Mouse (Mus musculus) heart, adult 11 months (tissue): ENCODE results near the gene Bptf.
"Not testable (repeated sequence)": the region's sequence is repeated elsewhere in the genome, so short reads cannot be mapped to it uniquely, and the experiment has no call there.

Source experiments
- DNase-seq: peaks from one replicate; pipeline ENCODE4 v3.0.0; 2022

The Bptf gene

DNA sequence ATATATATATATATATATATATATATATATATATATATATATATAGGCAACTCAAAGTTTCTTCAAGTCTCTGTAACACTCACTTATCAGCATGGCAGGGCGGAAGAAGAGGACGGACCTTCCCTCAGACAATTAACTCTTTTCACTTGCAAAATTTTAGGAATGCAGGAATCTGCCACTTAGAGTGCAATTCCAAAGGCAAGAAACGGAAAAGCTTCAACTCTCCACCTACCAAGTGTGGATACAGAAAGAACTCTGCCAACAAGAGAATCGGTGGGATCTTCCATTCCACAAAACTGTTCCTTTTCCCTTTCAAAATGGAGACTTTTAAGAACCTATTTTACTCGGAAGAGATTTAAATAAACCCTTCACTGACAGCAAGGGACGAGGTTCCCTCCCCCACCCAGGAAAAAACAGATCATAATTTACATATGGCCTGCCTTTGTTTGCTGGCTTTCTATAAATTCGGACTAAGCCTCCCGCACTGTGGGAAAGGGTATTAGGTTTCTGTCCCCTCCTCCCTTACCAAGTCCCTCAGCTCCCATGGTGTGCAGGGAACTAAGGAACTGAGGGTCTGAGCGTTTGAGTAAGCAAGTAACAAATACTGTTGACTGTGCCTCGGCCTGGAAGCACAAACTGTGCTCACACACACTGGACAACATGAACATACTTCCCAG lies 17.9 kb downstream of the Bptf start:
- no peak for DNase-seq

DNA sequence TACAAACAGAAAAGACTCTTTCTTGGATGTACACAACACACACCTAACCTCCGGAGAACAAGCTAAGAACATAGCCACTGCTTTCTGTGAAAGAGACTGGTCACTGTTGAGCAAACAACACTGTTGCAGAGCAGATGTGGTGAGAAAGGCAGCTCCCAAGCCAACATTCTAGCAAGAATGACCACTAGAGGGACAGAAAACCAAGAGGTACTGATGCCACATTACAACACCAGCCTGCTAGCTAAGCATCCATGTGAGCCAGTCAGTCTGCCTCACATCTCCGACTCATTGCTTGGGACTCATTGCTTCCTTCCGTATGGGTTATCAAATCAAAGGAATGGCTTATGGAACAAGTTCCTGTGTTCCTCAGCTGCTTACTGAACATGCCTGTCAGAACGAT lies 18.8 kb downstream of the Bptf start:
- peak; percentile 91 for DNase-seq

DNA sequence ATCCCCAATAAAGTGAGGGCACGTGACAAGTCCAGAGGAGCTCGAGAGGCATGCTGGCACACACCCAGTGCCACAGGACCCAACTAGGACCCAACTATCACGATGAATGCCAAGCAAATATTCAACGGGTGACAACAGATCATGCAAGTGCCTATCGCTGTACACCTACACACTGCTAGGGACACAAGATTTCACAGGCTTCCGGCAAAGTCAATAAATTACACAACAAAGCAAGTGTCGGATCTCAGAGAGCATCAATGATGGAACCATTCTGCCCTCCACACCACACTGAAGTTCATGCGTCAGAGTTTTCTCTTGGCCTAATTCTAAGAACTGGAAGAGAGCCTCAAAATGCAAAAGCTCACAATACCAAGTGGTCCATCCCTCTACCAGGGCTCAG lies 22.3 kb downstream of the Bptf start:
- DNase-seq: no peak

DNA sequence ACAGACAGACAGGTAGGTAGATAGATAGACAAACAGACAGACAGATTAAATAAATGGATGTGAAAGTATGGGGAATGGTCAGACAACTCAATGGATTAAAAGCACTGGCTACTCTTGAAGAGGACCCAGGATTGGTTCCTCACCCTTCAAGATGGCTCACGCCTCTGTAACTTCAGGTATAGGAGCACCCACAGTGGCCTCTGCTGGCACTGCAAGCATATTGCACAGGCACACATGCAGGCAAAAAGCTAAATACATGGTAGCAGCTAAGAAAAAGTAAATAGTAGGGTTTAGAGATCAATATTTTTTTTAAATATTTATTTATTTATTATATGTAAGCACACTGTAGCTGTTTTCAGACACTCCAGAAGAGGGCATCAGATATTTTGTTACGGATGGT lies 23.0 kb downstream of the Bptf start:
- DNase-seq: no peak

DNA sequence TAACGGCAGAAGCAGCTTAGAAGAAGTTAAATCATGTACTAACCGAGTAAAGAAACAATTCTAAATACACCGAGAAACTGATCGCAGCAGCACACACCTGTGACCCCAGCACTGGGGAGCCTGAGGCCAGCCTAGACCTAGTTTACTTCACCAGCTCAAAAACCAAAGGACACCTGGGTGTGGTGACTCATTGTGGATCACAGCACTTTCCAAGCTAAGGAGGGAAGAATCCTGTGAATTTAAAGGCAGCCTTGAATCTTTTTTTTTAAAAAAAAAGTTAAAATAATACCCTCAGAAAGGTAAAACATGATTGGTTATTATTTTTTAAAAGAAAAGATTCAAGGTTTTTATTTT lies 24.2 kb downstream of the Bptf start:
- DNase-seq: no peak

DNA sequence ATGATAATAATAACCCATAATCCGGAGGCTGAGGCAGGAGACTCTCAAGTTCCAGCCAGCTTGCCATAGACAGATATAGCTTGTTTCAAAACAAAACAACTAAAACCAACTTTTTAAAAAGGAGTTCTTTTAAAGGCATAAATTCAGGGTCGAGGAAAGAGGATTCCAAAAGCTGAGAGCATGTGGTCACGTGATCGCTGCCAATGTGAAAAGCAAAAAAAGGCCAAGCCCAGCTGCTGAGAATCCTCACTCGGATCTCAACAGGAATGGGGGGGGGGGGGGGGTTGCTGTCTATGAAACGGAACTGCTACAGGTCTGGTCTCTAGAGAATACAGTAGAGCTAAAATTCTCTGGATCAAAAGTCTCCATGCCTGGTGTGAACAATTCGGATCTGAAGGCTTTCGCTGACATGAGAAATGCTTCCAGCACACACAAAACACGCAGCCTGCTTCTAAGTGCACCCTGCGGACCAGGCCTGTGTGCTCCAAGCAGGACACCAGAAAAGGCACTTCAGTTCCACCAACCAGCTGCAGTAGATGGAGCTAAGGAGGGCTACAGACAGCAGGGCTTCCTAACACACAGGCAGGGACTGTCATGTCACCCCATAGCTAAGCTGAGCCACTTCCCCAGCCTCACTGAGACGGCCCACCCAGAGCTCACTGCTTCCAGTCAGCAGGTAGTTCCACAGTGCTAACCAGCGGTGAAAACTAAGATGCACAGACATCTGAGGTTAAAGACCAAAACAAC lies 24.8 kb downstream of the Bptf start:
- peak; percentile 57 for DNase-seq

DNA sequence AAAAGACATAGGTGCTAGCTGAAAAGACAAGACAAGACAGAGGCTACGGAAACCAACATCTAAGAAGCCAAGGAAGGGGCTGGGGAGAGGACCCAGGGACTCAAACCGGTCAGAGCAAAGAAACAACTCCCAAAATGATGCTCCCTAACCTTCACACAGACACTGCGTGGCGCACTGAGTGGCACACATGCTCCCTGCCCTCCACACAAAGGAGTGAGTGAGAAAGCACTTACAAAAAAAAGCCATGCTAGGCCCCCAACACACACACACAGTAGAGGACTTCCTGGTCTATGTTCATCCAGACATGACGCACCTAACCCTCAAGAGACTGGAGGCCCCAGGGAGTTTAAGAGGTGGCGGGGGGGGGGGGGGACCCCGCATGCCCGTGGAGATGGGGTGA lies 25.5 kb downstream of the Bptf start:
- DNase-seq: peak; percentile 72

DNA sequence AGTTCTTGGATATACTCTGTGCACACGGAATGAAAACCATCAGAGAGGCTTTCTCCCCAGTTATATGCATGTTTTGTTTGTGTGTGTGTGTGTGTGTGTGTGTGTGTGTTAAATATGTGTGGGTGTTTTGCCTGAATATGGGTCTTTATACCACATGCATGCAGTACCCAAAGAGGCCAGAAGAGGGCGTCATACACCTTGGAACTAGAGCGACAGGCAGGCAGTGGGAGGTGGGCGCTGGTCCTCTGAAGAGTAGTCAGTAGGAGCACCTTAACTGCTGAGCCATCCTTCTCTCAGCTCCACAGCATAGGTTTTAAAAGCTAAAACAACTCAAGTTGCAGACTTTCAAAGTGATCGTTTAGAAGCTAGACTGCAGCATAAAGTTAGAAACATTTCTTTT lies 26.7 kb downstream of the Bptf start:
- peak; percentile 93 for DNase-seq

DNA sequence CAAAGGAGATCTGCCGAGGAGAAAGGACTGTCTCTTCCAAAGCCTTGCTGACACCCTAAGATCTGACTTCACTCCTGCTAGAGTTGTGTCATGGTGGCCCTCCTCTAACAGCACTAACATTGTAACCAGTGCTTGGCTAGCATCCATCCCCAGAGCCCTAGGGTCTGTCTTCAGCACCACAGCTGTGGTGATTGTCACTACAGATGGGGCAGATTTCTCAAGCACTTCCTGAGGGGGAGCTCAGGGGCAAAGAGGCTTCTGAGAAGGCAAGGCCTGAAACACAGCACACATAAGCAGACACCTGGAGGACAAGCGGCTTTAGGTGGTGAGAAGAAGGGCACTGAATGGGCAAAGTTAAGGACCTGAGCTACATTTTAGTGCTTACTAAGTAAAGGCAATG lies 28.2 kb downstream of the Bptf start:
- DNase-seq: no peak

DNA sequence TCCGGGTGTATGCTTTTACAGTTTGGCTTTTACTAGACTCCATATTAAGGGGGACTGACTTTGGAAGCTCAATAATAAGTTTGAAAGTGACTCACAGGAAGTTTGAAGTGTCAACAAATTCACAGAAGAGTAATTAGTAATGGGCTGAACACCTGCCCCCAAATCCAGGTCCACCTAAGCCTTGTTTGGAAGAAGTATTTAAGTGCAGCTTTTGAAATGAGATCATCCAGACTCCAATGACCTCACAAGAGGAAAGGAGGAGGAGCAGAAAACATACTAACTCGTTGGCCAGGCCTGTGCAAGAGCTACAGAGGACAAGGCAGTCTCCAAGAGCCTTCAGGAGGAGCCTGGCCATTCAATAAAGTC lies 28.7 kb downstream of the Bptf start:
- DNase-seq: no peak

DNA sequence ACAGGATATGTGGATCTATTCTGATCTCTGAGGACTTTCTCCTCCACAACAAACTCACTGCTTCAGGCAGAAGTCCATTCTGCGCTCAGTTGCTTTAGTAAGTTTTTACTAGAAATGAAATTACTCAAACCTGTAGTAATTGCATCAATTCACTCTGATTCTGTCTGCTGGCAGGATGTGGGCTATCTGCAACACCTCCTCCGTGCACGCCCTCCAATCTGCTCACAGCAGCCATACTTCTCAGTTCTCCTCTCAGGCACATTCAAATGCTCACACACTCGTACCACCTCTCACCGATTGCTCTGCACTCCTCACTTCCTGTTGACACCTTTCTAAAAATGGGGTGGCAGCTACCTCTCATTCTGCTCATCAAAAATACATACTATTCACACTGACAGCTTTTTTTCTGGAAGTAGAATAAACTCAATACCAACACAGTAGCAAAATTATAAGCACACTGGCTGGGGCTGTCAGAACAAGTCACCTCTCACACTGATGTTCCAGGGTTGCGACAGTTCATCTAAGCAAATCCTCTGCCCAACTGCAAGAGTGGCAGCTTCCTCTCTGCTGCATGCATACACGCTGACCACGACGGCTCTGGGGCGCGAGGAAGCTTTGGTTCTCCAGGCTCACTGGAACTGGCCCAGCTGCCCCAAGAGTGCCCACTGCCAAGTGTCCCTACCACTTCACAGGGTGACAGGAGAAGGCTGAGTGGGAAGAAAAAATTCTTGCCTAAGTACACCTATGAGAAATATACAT lies 29.3 kb downstream of the Bptf start:
- DNase-seq: no peak

DNA sequence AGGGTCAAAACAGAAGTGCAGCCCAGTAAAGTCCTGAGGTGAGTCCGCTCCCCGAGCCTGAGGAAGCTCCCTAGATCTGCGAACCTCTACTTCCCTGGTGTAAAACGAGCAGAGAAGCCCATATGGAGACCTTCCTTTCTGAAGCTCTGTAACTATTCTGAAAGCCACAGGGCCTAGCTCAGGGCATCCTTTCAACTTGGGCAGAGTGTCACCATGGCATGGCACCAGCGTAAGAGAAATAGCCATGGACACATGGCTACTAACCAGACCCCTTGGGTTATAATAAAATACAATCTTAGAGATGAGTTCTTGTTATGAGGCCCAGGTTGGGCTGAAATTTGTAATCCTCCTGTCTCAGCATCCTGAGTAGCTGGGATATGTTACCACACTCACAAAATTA lies 35.0 kb downstream of the Bptf start:
- DNase-seq: no peak

DNA sequence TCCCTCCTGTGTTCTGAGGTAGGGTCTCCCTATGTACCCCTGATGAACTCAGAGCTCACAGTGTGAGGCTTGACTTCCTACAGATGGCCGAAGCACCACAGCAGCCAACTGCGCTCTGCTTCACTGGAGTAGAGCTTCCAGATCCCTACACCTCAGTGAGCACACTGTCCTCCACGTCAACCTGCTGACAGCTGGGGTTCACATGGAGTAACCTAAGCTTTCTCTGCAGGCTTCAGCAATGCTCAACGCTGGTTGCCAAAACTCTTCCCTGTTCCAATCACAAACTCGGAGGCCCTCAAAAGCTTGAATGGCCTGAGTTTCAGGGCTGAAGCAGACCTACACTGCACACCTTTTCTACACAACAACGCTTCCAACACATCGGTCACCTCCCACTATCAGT lies 38.1 kb downstream of the Bptf start:
- DNase-seq: no peak

DNA sequence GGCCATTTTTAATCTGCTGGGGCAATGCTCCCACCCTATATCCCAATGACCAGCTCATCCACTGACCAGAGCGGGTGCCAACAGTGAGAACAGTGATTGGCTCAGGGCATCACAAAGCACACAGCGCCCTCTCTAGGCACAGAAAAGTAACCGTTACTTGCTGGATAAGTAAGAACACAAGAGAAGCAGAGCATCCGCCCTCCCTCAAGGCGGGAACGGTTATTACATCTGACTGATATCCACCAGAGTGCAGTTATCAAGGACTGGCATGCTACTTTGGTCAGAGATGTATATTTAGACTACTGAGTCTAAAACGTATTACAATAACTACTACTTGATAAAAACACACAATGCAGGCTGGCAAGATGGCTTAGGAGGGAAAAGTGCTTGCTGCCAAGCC lies 39.3 kb downstream of the Bptf start:
- no peak for DNase-seq

DNA sequence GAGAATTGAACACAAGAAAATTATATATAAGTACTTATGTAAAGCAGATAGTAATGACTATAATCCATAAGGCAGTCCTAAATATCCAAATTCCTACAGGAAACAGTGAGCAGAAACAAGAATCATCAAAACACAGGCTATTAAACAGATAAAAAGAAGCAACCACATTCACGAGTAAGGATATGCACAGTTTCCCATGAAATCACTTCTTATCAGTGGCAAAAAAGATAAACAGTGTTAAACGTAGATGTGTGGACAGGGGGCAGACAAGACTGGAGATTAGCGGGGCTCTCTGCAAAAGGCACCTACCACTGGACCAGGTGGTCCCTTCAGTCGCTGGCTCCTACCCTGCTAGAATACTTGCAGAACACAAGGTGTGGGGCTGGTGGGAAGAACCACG lies 46.1 kb downstream of the Bptf start:
- DNase-seq: no peak

DNA sequence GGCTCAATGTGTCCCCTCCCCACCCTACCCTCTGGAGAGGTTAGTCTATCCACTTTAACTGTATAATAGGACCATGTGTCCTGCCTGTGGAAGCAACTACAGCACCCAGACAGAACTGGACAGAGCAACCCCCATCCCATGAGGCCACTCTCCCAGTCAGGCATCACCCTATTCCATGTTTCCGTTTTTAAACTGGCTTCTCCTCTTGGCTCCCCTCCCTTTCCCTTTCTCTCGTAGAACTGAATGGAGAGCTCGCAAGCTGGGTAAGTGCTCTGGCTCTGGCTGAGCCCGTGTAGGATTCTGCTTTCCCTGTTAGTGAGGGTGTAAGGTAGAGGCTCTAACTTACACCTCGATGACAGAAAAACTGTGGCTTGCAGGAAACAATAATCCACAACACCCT lies 48.4 kb downstream of the Bptf start:
- DNase-seq: peak; percentile 89

DNA sequence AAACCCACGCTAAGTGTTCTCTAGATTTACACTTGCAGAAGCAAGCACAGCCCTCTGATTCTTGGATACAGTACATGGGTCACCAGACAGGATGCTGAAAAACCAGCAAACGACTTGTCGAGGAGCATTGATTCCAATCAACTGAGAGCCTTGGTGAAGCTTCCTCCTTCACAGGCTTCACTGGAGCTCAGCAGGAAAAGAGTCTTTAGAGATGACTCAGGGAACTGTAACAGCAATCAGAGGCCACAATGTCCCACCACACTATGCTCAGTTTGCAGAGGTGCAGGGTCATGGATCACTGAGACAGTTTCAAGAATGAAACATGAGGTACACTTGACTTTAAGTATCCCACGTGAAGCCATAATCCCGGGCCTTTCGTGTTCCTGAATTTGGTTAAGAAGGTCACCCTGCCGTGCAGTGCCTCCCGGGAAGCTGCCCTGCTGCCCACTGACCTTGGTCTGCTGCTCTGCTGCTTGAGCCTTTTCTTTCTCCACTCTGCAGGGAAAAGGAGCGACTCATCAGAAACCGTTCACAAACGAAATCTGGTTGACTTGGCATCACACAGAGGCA lies 66.6 kb downstream of the Bptf start:
- peak; percentile 58 for DNase-seq

DNA sequence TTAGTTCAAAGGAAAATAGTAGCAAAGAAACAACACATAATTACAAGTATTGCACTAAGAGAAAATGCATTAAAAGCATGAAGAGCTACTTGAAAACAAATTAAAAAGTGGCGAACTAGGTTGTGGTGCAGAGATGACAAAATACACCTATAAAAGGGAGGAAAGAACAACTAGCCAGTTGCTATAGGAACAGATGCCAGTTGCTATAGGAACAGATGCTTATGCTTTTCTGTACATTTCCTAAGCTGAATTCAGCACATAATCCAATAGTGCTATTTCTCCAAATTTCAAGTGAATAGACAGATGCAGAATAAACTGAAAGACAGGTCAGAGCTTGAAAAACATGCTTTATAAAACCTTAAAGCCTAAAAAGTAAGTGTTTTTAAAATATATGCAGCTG lies 67.3 kb downstream of the Bptf start:
- no peak for DNase-seq

DNA sequence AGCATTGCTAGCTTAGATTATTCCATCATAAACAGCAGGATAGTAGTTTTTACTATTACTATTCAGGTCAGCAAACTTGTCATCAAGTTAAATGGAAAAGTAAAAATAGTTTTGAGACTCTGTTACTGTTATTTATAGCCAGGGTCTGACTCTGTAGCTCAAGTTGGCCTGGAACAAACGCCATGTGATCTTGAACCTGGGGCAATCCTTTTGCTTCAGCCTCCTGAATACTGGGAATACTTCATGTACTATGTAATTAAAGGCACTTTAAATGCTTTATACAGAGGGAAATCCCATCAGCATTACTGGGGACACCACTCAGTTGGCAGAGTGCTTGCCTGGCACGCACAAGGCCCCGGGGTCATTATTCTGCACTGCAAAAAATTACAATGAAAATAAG lies 68.9 kb downstream of the Bptf start:
- peak; percentile 92 for DNase-seq

DNA sequence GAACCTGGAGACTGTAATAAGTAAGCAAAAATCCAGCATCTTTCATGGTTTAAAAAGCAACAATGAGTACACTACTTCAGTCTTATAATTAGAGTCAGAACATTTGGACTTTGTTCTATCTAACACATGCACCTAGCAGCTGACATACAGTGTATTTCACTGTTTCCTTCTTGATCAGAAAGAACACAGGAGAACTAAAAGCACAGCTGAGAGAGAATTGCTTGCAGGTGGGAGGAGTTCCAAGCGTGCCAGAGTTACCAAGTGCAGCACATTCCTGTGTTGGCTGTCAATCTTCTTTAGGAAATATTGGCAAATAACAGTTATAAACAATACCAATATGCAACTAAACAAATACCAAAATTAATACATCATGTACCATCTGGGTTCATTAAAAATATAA lies 71.0 kb downstream of the Bptf start:
- DNase-seq: no peak

DNA sequence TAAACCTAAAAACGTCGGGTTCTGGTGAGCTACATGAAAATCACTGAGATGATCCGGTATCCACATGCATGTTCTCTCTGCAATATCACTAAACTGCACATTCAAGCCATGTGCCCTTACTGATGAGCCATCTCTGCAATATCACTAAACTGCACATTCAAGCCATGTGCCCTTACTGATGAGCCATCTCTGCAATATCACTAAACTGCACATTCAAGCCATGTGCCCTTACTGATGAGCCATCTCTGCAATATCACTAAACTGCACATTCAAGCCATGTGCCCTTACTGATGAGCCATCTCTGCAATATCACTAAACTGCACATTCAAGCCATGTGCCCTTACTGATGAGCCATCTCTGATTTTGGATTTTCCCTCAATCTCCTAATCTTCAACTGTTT lies 72.3 kb downstream of the Bptf start:
- not testable (repeated sequence) for DNase-seq

DNA sequence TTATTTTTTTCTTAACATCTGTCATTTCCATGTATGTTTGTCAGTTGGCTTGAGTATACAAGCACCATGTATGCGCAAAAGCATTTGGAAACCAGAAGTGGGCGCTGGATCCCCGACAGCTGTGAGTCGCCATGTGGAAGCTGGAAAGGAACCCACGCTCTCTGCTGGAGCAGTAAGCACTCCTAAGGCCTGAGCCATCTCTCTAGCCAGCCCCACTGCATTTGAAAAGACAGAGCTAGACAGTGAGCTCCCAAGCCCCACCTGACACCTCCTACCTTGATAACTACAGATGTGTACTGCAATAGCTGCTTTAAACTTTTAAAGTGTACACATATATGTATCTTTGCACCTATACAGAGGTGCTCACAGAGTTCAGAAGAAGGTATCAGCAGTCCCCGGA lies 74.5 kb downstream of the Bptf start:
- peak; percentile 78 for DNase-seq

DNA sequence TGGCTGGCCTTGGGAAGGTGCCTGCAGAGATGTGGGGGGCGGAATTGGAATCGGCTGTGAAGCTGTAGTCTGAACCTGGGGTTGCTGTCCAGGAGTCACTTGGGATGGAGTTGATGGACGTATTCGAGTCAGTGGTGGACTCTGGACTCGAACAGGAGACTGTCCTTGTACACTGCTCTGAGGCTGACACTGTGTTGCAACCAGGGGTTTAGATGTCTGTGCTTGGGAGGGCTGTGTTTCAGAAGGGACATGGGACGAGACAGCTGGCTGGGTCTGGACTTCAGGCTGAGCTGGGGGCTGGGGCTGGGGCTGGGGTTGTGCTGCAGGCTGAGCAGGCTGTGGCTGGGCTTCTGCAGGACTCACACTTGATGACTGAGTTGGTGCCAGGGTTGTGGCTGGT lies 77.1 kb downstream of the Bptf start:
- no peak for DNase-seq
